Mouse (Mus musculus) urinary bladder, postnatal 10 days (tissue): ENCODE measurements around the gene Aven.
A peak's percentile ranks its signal among the peaks of the same experiment; 100 is the strongest.
"Not testable (repeated sequence)": the region's sequence is repeated elsewhere in the genome, so short reads cannot be mapped to it uniquely, and the experiment has no call there.

Source experiments
- DNase-seq: peaks from one replicate; pipeline ENCODE4 v3.0.0; 2022; ENCODE audit warnings: low spot score

Gene Aven

DNA sequence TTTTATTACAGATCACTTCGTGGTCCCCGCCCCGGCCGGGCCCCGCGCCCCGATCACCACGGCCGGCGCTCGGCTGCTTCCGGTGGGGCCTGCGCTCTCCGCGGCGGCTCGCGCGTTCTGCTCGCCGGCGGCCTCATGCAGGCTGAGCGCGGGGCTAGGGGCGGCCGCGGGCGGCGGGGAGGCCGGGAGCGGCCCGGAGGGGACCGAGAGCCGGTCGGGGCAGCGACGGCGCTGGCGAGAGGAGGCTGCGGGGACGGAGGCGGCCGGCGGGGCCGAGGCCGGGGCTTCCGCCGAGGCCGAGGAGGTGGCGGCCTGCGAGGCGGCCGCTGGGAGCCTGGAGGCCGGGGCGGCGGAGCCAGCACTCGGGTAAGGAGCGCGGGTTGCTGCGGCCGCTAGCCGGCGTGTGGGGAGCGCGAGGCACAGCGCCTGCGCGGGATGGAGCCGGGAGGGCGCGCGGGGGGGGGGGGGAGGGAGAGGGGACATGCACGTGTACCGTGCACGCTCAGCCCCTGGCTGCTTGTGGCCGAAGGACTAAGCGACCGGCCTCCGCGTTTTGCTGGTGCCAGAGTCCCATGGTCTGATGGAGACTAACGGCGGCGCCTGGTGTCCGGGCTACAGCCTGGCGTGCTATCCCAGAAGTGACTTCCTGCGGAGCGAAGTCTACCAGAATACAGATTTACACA, at the start of gene Aven:
TSS of gene Aven (plus strand) at position 109 of the 683 bp plus-strand sequence.
- DNase-seq = peak; percentile 50

DNA sequence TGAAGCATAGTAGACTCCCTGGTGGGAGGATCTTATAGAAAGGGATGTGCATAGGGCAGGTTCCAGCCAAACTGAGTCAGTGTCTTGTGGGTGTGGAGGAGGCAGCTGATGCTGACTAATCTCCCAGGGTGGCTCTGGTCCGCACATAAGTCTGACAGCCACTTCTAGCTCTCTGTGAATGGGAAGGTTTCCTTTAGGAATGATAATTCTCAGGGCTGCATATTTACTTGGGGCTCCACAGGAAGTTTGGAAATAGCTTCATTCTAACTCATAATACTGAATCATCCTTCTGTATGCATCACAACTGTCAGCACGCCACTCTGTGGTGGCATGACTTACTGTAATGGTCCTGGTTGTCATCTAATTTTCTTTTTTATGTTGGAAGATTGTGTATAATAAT, 49.3 kb upstream of the Aven start:
- DNase-seq = no peak

DNA sequence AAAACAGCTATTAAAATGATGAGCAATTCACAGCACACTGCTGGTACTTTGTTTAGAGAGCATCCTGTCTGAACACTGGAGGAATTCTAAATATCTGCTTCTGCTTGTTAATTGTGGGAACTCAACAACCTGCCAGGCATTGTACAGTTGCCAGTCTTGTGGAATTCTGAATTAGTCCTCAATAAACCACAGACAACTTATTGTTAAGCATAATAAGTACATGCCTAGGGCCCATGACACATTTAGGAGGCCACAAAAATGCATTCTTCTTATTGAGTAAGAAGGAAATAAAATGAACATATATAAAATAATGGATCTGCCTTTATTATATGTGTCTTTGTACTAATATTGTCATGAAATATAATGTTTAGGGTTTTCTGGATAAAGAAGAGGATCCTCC, 47.3 kb upstream of the Aven start:
- no peak for DNase-seq

DNA sequence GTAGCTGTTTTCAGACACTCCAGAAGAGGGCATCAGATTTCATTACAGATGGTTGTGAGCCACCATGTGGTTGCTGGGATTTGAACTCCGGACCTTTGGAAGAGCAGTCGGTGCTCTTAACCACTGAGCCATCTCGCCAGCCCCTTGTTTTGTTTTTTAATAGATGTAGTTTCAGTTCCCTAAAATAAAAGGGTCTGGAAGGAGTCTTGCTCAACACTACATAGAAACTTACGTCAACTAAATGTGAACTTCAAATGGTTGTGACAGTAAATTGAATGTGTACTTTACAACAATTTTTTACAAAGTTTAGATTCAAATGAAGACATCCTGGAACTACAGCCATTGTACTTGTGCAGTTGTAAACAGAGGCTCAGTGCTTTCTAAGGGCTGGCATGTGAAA, 44.7 kb upstream of the Aven start:
- not testable (repeated sequence) for DNase-seq

DNA sequence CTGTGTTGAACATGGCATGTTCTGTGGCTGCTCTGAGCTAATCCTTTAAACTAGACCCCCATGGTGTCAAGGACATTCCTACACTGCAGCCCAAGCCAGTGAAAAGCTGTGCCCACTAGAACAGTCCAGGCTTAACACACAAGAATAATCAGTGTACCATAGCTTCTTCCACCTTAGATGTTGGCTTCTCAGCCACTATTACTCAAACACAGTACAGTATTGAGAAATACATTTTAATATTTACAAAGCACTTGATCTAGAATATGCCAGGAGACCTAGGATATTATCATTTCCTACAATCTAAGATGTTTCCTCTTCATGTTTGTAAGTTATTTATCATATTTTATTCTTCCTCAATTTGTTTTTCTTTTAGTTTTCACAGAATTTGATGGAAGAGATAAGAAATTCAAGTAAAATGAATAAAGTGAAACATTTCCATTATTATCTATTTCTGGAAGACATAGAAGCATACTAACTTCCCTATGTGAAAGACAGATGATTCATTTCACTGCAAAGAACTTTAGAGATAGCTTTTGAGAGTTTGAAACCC, 44.2 kb upstream of the Aven start:
- no peak for DNase-seq

DNA sequence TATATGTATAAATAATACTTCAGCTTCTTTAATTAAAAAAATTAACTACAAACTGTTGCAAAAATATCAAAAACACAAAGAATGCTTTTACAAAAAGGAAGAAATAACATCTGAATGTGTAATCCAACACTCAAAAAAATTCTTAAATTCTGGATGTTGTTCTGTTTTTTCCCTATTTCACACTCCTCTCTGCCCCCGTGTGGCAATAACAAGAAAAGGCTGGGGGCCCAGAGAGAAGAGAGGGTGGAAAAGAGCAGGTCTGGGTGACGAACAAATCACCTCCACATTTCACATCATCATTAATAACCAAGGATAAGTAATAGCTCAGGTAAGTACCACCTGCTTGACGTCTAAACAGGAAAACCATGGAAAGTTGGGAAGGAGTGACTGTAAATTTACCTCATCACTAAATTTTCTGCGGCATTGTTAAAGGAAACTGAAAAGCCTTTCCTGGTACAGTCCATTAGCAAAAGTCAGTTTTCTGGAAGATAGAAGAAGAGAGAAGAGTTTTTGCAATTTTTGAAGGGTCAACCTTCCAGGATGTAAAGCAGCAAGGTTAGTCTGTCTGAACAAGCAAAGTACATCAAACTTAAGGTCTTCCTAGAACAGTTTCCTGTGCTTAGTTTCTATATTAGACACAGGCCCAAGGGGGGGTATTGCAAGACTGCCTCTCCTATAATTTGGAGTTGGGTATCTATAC, 43.0 kb upstream of the Aven start:
- no peak for DNase-seq

DNA sequence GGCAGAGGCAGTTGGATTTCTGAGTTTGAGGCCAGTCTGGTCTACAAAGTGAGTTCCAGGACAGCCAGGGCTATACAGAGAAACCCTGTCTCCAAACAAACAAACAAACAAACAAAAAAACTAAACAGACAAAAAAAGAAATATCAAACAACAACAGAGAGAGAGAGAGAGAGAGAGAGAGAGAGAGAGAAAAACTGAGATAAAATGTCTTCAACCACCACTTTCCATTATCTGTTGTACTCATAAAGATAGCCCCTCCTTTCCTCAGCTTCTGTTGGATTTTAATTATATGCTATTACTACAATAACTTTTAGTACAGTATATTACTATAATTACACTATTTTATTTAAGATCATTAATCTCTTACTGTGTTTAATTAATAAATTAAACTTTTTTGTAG, 40.3 kb upstream of the Aven start:
- DNase-seq = not testable (repeated sequence)

DNA sequence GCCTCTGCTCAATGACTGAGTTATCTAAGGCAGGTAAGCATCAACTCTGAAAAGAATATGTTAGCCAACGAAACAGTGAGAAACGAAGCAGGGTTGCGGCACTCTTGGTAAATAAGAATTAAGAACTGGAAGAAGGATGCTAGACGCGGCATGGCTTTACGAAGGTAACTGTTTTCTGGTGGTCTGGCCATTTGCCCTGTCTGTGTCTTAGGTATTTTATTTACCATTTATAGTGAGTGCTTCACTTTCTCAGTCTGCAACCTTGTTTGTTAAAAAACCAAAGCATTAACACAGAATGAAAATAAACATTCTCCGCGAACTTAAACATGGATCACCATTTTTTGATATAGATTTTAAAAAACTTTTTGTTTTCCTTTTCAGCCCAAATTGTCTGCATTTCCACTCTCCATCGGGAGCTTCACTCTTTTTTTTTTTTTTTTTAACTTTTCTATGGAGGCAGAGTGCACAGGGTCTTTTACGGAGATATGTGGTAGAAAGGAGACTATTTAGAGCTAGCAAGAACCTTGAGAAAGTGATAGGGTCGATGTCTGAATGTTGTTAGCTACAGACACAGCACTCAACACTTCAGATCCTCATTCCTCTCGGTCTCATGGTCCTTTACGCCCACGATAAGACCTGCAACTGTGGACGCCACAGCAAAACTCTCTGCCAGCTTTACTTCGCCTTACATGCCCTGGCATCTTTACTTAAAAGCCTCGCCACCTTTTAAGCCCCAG, 38.5 kb upstream of the Aven start:
- DNase-seq = no peak

DNA sequence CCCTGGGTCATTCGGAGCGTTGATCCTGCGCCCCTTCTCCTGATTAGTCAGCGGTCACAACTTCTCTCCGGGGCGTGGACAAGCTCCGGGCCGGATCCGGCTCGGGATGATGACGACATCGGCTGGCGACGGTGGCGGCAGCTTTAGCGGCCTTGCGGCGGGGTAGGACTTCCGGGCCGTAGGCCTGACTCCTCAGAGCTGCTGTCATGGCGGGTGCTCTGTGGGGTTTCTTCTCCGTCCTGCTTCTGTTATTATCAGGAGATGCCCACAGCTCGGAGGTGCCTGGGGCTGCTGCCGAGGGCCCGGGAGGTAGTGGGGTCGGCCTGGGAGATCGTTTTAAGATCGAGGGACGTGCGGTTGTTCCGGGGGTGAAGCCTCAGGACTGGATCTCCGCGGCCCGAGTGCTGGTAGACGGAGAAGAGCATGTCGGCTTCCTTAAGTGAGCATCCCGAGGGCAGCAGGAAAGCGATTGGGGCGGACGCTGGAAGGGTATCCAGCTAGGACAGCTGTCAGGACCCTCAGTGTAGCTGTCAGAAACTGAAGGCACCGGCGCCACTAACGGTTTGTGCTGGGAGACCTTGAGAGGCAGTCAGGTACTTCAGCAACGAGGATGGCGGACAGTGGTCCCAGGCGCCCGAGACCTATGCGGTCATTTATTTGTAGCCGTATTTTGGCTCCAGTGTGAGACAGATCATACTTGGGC, 37.8 kb upstream of the Aven start, which contains the start of gene Emc7:
TSS of gene Emc7 (plus strand) at position 136 of the 703 bp plus-strand sequence.
- DNase-seq = peak; percentile 96

DNA sequence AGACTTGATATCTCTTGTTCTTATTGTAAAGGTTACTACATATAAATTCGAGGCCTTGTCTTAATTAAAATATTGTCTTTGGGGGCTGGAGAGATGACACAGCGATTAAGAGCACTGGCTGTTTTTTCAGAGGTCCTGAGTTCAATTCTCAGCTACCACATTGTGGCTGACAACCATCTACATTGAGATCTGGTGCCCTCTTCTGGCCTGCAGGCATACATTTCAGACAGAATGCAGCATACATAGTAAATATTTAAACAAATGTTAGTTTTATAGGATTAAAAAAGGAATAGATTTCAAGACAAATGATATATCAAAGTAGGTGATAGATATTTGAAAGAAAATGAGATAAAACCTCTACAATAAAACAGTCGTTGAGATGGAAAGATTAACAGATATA, 32.2 kb upstream of the Aven start:
- DNase-seq = no peak

DNA sequence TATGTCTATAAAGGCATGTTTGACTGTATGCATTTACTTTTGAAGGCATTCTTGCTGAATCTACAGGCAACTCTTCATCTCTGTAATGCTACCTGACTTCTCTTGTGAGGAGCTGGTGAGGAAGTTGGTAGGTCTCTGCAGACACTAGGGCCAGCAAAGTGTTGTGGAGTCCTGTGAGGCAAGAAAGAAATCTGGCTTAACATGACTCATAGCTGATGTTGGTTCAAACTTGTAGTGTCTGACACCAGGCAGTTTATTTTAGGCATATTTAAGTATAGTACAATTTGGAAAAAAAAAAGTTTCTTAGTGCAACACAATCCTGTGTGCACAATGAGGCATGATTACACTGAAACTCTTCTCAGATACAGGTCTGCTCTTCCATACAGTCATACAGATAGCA, 23.2 kb upstream of the Aven start:
- no peak for DNase-seq

DNA sequence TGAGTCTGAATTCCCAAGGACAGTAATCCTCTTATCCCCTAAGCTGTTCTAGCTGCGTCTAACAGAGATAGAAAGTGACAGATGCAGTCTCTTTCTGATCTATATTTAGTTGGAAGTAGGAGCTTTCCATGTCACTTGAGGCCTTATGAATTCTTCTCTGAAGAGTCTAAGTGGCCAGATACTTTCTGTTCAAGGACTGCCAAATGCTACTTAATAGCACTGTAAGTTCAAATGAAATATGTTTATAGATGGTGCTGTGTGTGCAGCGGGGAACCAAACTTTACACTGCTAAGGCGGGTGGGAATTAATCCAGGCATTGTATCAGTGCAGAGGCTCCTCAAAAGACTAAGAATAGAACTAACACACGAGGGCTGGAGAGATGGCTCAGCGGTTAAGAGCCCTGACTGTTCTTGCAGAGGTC, 21.8 kb upstream of the Aven start:
- no peak for DNase-seq

DNA sequence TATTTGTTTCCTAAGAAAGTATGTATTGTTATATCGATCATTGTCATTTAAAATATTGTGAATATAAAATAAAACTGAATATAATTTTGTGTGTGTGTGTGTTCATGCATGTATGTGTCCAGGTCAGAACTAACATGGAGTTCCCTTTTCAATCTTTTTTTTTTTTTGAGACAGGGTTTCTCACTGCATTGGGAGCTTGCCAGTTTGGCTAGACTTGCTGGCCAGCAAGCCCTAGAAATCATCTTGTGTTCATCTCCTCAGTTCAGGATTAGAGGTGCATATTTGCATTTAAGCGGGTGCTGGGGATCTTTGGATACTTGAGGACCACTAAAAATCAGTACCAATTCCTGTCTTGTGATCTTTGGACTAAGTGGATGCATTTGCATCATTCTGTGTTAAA, 20.7 kb upstream of the Aven start:
- DNase-seq = no peak

DNA sequence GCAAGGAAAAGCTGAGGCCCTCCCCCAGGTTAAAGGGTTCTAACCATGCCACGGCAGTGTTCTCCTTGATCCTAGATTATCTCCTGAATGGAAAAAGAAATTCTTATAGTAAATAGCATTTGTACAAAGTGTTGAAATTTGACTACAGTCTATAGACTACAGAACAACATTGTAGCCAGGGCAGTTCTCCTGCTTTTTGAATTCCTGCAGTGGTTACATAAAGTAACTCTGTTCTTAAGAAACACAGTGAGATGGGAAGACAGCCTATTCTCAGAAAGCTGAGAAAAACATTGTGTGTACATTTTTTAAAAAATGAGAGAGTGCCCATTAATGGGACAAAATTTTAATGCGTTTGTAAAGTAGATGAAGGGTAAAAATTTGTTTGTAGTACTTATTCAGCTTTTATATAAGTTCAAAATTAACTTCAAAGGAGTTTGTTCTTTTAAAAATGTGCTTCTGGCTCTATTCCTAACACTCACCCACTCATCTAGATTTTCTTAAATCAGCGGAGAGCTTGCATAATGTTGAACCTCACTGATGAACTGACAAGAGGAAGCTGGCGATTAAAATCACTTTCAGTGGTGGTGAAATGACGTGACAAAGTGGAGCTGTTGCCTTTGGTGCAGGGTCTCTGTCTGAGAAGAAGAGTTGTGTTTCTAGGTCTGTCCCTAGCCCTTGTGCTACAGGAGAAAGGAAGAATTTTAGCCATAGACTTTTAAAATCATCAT, 17.6 kb upstream of the Aven start:
- DNase-seq = no peak

DNA sequence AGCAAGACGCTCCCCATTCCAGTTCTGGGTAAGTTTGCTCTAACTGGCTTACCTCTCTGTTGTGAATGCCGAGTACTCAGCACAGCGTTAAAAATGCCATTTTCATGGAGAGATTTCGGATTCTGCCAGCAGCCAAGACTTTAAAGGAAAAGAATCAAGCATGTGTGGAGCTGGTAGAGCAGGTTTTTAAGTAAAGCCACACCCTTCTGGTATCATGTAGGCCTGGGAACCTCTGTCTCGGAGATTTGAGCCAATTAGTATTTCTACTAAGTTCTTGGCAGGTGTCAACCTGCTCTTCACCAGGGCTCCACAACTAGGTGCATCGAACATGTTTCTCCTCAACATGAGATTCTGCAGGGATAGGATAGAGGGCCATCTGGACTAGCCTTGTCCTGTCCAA, 16.2 kb upstream of the Aven start:
- DNase-seq = no peak

DNA sequence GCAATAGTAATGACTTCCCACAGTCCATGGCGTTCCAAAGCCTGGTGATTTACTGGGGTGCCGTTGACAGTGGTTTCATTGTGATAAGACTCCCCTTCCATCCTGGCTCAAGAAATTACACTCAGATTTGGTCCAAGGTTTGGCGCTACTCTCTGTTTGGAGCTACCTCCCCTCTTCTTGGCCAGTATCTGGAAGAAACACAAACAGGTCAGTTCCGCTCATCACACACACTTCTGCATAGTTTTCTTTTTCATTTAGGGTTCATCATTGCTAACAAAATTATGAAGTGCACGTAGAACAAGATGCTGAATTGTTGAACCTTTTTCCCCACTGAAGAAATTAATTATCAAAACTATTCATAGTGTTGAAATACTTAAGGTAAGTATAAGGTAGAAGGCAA, 12.1 kb upstream of the Aven start, which contains the start of gene Chrm5:
TSS of gene Chrm5 (minus strand) at position 101 of the 400 bp plus-strand sequence.
- DNase-seq = no peak

DNA sequence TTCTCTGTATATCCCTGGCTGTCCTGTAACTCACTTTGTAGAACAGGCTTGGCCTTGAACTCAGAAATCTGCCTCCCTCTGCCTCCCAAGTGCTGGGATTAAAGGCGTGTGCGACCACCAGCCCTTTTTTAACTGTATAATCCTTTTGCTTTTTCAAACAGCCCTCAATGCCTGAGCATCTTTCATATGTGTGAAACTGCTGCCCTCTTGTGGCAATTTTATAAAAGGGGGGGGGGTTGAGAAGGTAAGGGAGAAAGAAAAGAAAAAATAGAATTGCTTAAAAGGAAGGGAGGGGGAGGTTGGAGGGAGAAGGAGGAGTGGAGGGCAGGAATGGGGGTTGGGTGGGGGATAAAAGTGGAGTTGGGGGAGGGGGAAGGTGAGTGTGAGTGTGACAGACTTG, 11.2 kb upstream of the Aven start:
- no peak for DNase-seq

DNA sequence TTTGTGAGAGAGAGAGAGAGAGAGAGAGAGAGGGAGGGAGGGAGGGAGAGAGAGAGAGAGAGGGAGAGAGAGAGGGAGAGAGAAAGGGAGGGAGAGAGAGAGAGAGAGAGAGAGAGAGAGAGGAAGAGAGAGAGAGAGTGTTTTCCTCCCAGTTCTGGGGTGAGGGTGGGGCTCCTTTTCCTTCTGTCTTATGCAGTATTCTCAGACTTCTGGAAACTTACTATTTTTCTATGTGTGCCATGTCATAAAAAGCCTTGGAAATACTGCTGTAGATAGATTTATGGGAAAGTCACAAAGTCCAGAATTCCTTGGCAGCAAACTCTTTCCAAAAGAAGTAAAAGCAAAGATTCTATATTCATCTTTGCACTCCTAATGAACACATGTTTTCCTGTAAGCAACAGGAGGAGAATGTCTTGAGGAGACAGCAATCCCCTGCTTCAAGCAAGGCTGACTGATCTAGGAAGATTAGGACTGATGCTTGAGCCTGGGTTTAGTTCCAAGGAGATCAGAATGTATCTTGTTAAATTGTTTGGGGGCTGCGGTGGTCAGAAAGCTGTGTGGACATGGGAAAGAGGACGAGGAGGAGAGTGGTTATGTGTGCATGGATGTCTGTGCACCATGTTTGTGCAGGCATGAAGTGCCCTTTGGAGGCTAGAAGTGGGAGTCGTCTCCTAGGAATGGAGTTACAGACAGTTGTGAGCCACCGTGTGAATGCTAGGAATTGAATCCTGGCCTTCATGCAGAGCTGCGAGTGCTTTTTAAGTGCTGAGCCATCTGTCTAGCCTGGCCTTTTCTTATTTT, 10.0 kb upstream of the Aven start:
- DNase-seq = no peak

DNA sequence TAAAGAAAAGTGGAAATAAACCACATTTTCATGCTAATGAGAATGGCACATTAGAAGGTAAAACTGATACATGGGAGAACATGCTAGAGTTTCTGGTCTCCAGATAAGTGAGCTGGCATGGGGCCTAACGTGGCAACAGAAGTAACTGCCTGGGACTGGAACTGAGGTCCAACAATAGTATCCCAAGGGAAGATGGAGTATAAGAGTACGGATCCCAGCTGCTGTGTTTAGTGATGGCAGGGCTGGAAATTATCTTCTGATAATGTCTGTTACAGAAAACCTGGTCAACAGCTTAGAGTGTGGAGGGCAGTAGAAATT, 9.5 kb upstream of the Aven start:
- DNase-seq = no peak

DNA sequence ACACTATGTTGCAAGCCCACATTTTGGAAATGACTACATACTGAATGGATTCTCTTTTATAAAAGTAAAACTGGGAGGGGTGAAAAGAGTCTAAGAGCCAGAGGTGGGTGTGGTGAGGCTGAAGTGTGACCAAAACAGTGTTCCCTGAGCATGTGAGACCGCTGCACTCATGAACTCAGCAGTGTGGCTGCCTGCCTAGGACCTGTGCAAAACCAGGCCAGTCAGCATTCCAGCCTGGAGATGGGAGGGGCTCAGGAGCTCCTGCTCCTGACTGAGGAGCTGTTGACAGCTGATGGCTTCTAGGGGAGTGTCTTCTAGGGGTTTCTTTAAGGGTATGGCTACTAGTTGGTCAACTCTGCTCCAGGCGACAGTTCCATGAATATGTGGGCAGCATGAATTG, 7.9 kb upstream of the Aven start:
- no peak for DNase-seq
